Mouse (Mus musculus) thymus, adult 2 months (tissue): Measurements from ENCODE around the gene Map4k3. TPM values are rescaled to one million over a fixed set of nuclear protein-coding genes. Genes with fewer than 3 reads are reported as not detected.

Experiments
- DNase-seq: peaks from one replicate; pipeline ENCODE4 v3.0.0; 2021
- H3K27ac ChIP-seq: fragments of 200-500 bp; 2 replicates; pipeline ENCODE4 v1.5.1; 2012; ENCODE audit warnings: low read length, control low read depth; ENCODE audit not compliant: control insufficient read depth, insufficient read depth
- H3K27me3 ChIP-seq: fragments of 200-500 bp; 2 replicates; pipeline ENCODE4 v1.6.1; 2012; ENCODE audit warnings: mild to moderate bottlenecking, low read length, moderate library complexity, mixed read lengths; ENCODE audit not compliant: control insufficient read depth, insufficient read depth
- H3K36me3 ChIP-seq: fragments of 200-500 bp; 2 replicates; pipeline ENCODE4 v1.6.1; 2012; ENCODE audit warnings: mild to moderate bottlenecking, low read length, moderate library complexity; ENCODE audit not compliant: control insufficient read depth, insufficient read depth
- H3K4me1 ChIP-seq: fragments of 200-500 bp; replicated peaks from 2 replicates; pipeline ENCODE4 v1.6.1; 2012; ENCODE audit warnings: low read length; ENCODE audit not compliant: control insufficient read depth, insufficient read depth
- H3K4me3 ChIP-seq: fragments of 200-500 bp; 2 replicates; pipeline ENCODE4 v1.5.1; 2012; ENCODE audit warnings: mild to moderate bottlenecking, low read length, control low read depth, moderate library complexity; ENCODE audit not compliant: control insufficient read depth, insufficient read depth
- CTCF ChIP-seq: fragments of 200-500 bp; IDR thresholded peaks from 2 replicates; pipeline ENCODE4 v1.5.1; 2012; ENCODE audit warnings: mild to moderate bottlenecking, control low read depth, low read length, moderate library complexity, borderline replicate concordance; ENCODE audit not compliant: control insufficient read depth, poor library complexity, insufficient read depth; ENCODE audit errors: extremely low read depth
- POLR2A ChIP-seq: fragments of 200-500 bp; IDR thresholded peaks from 2 replicates; pipeline ENCODE4 v1.6.1; 2012; ENCODE audit warnings: mild to moderate bottlenecking, low read length, control low read depth, moderate library complexity; ENCODE audit not compliant: control insufficient read depth, poor library complexity, insufficient read depth; ENCODE audit errors: extremely low read depth
- WGBS: fragments of 180-500 bp; shearing (Covaris S2); methylation state at CpG from one replicate; pipeline ENCODE4 v1.1.7; 2018; 5-methylcytosine and 5-hydroxymethylcytosine counted together
- polyA plus RNA-seq: library from polyadenylated mRNA; depleted of rRNA; stranded (reverse); fragments of >200 nt; gene quantifications from 2 replicates; pipeline ENCODE4 v1.2.3, GENCODE M21; 2012; rRNA removed

Map4k3 gene
- polyA plus RNA-seq = 5.1 and 5.9 TPM in 2 replicates

GRCm38 (mm10) chr17:80728062-80728858 lies at the start of gene Map4k3:
Gene Map4k3, minus strand, starts transcription at chr17:80728485.
- H3K27me3 ChIP-seq = no peaks in the 10 kb centered on the region
- no peak for TF ChIP-seq POLR2A
- TF ChIP-seq CTCF = 0 out of 2 replicates have a peak, but pooled peaks have one; percentile 47
- no peaks in the 10 kb centered on the region for H3K36me3 ChIP-seq
- H3K4me1 ChIP-seq = peaks cover 9% of the 10 kb centered on the region
- peak within 1 kb of the TSS; percentile 74 for H3K4me3 ChIP-seq
- H3K27ac ChIP-seq = peak within 1 kb of the TSS; percentile 32; the same call in 1 of the 2 replicates
- 9% methylated on average over 60 of the region's 64 CpGs for WGBS
- DNase-seq = peak; percentile 83

- no peaks in the 10 kb centered on the region for H3K36me3 ChIP-seq
- TF ChIP-seq POLR2A (no peak), CTCF (no peak)
- H3K27me3 ChIP-seq = peaks cover 2% of the 10 kb centered on the region; the same call in 1 of the 2 replicates
- no peak overlapping the region for H3K27ac ChIP-seq
- no peak overlapping the region for H3K4me3 ChIP-seq
- peaks cover 3% of the 10 kb centered on the region for H3K4me1 ChIP-seq
- WGBS = 93% methylated on average over 1 of the region's 1 CpGs
- no peak for DNase-seq
Measured at GRCm38 (mm10) chr17:80777581-80777980, 49.3 kb upstream of the Map4k3 start.

GRCm38 (mm10) chr17:80775178-80775788 lies 47.0 kb upstream of the Map4k3 start:
- no peak for TF ChIP-seq POLR2A
- no peak for TF ChIP-seq CTCF

GRCm38 (mm10) chr17:80772545-80773453 lies 44.5 kb upstream of the Map4k3 start:
- peaks cover 2% of the 10 kb centered on the region; the same call in 1 of the 2 replicates for H3K27me3 ChIP-seq
- TF ChIP-seq CTCF = no peak
- no peak for TF ChIP-seq POLR2A
- DNase-seq = peak; percentile 39
- H3K4me1 ChIP-seq = peaks cover 3% of the 10 kb centered on the region
- H3K36me3 ChIP-seq = no peaks in the 10 kb centered on the region
- no peak overlapping the region for H3K4me3 ChIP-seq
- WGBS = 21% methylated on average over 14 of the region's 14 CpGs
- no peak overlapping the region for H3K27ac ChIP-seq

More at GRCm38 (mm10) chr17:80775178-80775788, 47.0 kb upstream of the Map4k3 start:
- Histone ChIP-seq H3K27me3 (peaks cover 2% of the 10 kb centered on the region; the same call in 1 of the 2 replicates), H3K4me3 (no peak overlapping the region), H3K27ac (no peak overlapping the region), H3K4me1 (peaks cover 3% of the 10 kb centered on the region), H3K36me3 (no peaks in the 10 kb centered on the region)
- 55% methylated on average over 8 of the region's 8 CpGs for WGBS
- no peak for DNase-seq

- Histone ChIP-seq H3K27ac (no peak overlapping the region), H3K27me3 (peaks cover 2% of the 10 kb centered on the region; the same call in 1 of the 2 replicates), H3K4me3 (no peak overlapping the region), H3K4me1 (peaks cover 3% of the 10 kb centered on the region), H3K36me3 (no peaks in the 10 kb centered on the region)
- 86% methylated on average over 1 of the region's 1 CpGs for WGBS
- DNase-seq = no peak
- TF ChIP-seq POLR2A (no peak), CTCF (no peak)
Measured at GRCm38 (mm10) chr17:80770065-80770464, 41.8 kb upstream of the Map4k3 start.

GRCm38 (mm10) chr17:80765204-80765603 lies 36.9 kb upstream of the Map4k3 start:
- 84% methylated on average over 2 of the region's 2 CpGs for WGBS
- Histone ChIP-seq H3K27ac (no peak overlapping the region), H3K4me3 (no peak overlapping the region), H3K36me3 (no peaks in the 10 kb centered on the region), H3K27me3 (no peaks in the 10 kb centered on the region; the same call in 1 of the 2 replicates), H3K4me1 (peaks cover 7% of the 10 kb centered on the region)
- DNase-seq = no peak
- TF ChIP-seq CTCF = no peak
- no peak for TF ChIP-seq POLR2A
